Mouse (Mus musculus) embryonic facial prominence, embryonic 12.5 days (tissue): Measurements from ENCODE around the gene Vps35l. TPM values are rescaled to one million over a fixed set of nuclear protein-coding genes. Genes with fewer than 3 reads are reported as not detected.

Experiments
- ATAC-seq: fragments of 200-750 bp; cut with Nextera tagmentation; 2 replicates; pipeline ENCODE4 v1.8.0; 2017; ENCODE audit not compliant: insufficient number of reproducible peaks, insufficient read depth, low FRiP score, low TSS enrichment
- H3K27ac ChIP-seq: fragments of 300-500 bp; sonication (generic); 2 replicates; pipeline ENCODE4 v1.5.1; 2016; ENCODE audit warnings: mild to moderate bottlenecking
- H3K27me3 ChIP-seq: fragments of 300-500 bp; sonication (generic); 2 replicates; pipeline ENCODE4 v1.6.1; 2016; ENCODE audit warnings: mild to moderate bottlenecking, moderate library complexity
- H3K36me3 ChIP-seq: fragments of 300-500 bp; sonication (generic); 2 replicates; pipeline ENCODE4 v1.6.1; 2016; ENCODE audit warnings: mild to moderate bottlenecking
- H3K4me1 ChIP-seq: fragments of 300-500 bp; sonication (generic); 2 replicates; pipeline ENCODE4 v1.6.1; 2016
- H3K4me2 ChIP-seq: fragments of 300-500 bp; sonication (generic); replicated peaks from 2 replicates; pipeline ENCODE4 v1.6.1; 2016; ENCODE audit warnings: mild to moderate bottlenecking, moderate library complexity
- H3K4me3 ChIP-seq: fragments of 300-500 bp; sonication (generic); 2 replicates; pipeline ENCODE4 v1.5.1; 2016; ENCODE audit warnings: mild to moderate bottlenecking
- H3K9ac ChIP-seq: fragments of 300-500 bp; sonication (generic); 2 replicates; pipeline ENCODE4 v1.6.1; 2016; ENCODE audit warnings: mild to moderate bottlenecking, moderate library complexity
- H3K9me3 ChIP-seq: fragments of 300-500 bp; sonication (generic); 2 replicates; pipeline ENCODE4 v1.6.1; 2016; ENCODE audit warnings: mild to moderate bottlenecking, moderate library complexity
- WGBS: fragments of 180-500 bp; shearing (Covaris S2); methylation state at CpG from one replicate; pipeline ENCODE4 v1.1.7; 2016; 5-methylcytosine and 5-hydroxymethylcytosine counted together
- polyA plus RNA-seq: library from polyadenylated mRNA; unstranded; fragments of >200 nt; fragmentation: Nextera tagmentation; extraction: Ambion mirVana; gene quantifications from 2 replicates; pipeline ENCODE4 v1.2.1, GENCODE M21; 2016

The Vps35l gene
- polyA plus RNA-seq, 1 experiment from 2014 or later, result 81.1 TPM

- H3K27me3 ChIP-seq, result no peaks in the 10 kb centered on the region
These were observed 66.8 kb downstream of the Vps35l start for GRCm38 (mm10) chr7:118806631-118807411.

GRCm38 (mm10) chr7:118807899-118808298, 67.9 kb downstream of the Vps35l start:
- no peak overlapping the region for H3K4me2 ChIP-seq
- no peak overlapping the region for H3K9ac ChIP-seq
- no peak overlapping the region for H3K27ac ChIP-seq
- H3K9me3 ChIP-seq, result no peaks in the 10 kb centered on the region
- 86% methylated on average over 8 of the region's 8 CpGs for WGBS
- H3K36me3 ChIP-seq, result peaks cover 31% of the 10 kb centered on the region
- no peaks in the 10 kb centered on the region for H3K4me1 ChIP-seq
- no peaks in the 10 kb centered on the region for H3K27me3 ChIP-seq
- no peak overlapping the region for H3K4me3 ChIP-seq
- ATAC-seq, result no peak

More at GRCm38 (mm10) chr7:118806631-118807411, 66.8 kb downstream of the Vps35l start:
- no peaks in the 10 kb centered on the region for H3K4me1 ChIP-seq
- H3K36me3 ChIP-seq, result peaks cover 36% of the 10 kb centered on the region
- H3K4me3 ChIP-seq, result no peak overlapping the region
- H3K9me3 ChIP-seq, result no peaks in the 10 kb centered on the region
- H3K9ac ChIP-seq, result no peak overlapping the region
- no peak overlapping the region for H3K4me2 ChIP-seq
- H3K27ac ChIP-seq, result no peak overlapping the region
- 69% methylated on average over 16 of the region's 16 CpGs for WGBS
- no peak for ATAC-seq

- Histone ChIP-seq H3K36me3 (peaks cover 41% of the 10 kb centered on the region), H3K27me3 (no peaks in the 10 kb centered on the region), H3K4me2 (no peak overlapping the region), H3K9ac (no peak overlapping the region), H3K4me3 (no peak overlapping the region), H3K9me3 (no peaks in the 10 kb centered on the region), H3K27ac (no peak overlapping the region), H3K4me1 (no peaks in the 10 kb centered on the region)
- WGBS, result 86% methylated on average over 12 of the region's 12 CpGs
- no peak for ATAC-seq
These were observed 71.5 kb downstream of the Vps35l start for GRCm38 (mm10) chr7:118811407-118812106.

- Histone ChIP-seq H3K9me3 (no peaks in the 10 kb centered on the region), H3K4me2 (no peak overlapping the region), H3K4me1 (no peaks in the 10 kb centered on the region), H3K4me3 (no peak overlapping the region), H3K27me3 (no peaks in the 10 kb centered on the region), H3K27ac (no peak overlapping the region), H3K36me3 (peaks cover 55% of the 10 kb centered on the region), H3K9ac (no peak overlapping the region)
- no peak for ATAC-seq
- WGBS, result 94% methylated on average over 4 of the region's 4 CpGs
These were observed 73.6 kb downstream of the Vps35l start for GRCm38 (mm10) chr7:118813592-118813991.

- ATAC-seq, result no peak
- Histone ChIP-seq H3K27me3 (no peaks in the 10 kb centered on the region), H3K36me3 (peaks cover 56% of the 10 kb centered on the region), H3K27ac (no peak overlapping the region), H3K4me3 (no peak overlapping the region), H3K9me3 (no peaks in the 10 kb centered on the region), H3K4me2 (no peak overlapping the region), H3K4me1 (no peaks in the 10 kb centered on the region), H3K9ac (no peak overlapping the region)
- 97% methylated on average over 3 of the region's 3 CpGs for WGBS
These were observed 76.2 kb downstream of the Vps35l start for GRCm38 (mm10) chr7:118816275-118816674.

- WGBS, result 90% methylated on average over 7 of the region's 7 CpGs
- H3K27ac ChIP-seq, result no peak overlapping the region
- no peak overlapping the region for H3K4me2 ChIP-seq
- H3K9ac ChIP-seq, result no peak overlapping the region
- no peak for ATAC-seq
- H3K36me3 ChIP-seq, result peaks cover 50% of the 10 kb centered on the region
- no peak overlapping the region for H3K4me3 ChIP-seq
- no peaks in the 10 kb centered on the region for H3K4me1 ChIP-seq
- no peaks in the 10 kb centered on the region for H3K9me3 ChIP-seq
- no peaks in the 10 kb centered on the region for H3K27me3 ChIP-seq
These were observed 77.7 kb downstream of the Vps35l start for GRCm38 (mm10) chr7:118817741-118818140.

GRCm38 (mm10) chr7:118819666-118820065, 79.6 kb downstream of the Vps35l start:
- Histone ChIP-seq H3K4me1 (no peaks in the 10 kb centered on the region), H3K9ac (no peak overlapping the region), H3K36me3 (peaks cover 38% of the 10 kb centered on the region), H3K9me3 (no peaks in the 10 kb centered on the region), H3K27ac (no peak overlapping the region), H3K4me2 (no peak overlapping the region), H3K27me3 (no peaks in the 10 kb centered on the region), H3K4me3 (no peak overlapping the region)
- ATAC-seq, result no peak
- 86% methylated on average over 1 of the region's 1 CpGs for WGBS

GRCm38 (mm10) chr7:118821356-118821755, 81.3 kb downstream of the Vps35l start:
- Histone ChIP-seq H3K27ac (no peak overlapping the region), H3K4me3 (no peak overlapping the region), H3K4me1 (no peaks in the 10 kb centered on the region), H3K9ac (no peak overlapping the region), H3K9me3 (no peaks in the 10 kb centered on the region), H3K27me3 (no peaks in the 10 kb centered on the region), H3K36me3 (peaks cover 30% of the 10 kb centered on the region), H3K4me2 (no peak overlapping the region)
- no peak for ATAC-seq
- WGBS, result 78% methylated on average over 7 of the region's 7 CpGs

GRCm38 (mm10) chr7:118821887-118822556, 82.0 kb downstream of the Vps35l start:
- Histone ChIP-seq H3K9ac (no peak overlapping the region), H3K4me2 (no peak overlapping the region), H3K9me3 (no peaks in the 10 kb centered on the region), H3K4me1 (no peaks in the 10 kb centered on the region), H3K27me3 (no peaks in the 10 kb centered on the region), H3K27ac (no peak overlapping the region), H3K36me3 (peaks cover 33% of the 10 kb centered on the region), H3K4me3 (no peak overlapping the region)
- WGBS, result 91% methylated on average over 12 of the region's 12 CpGs
- ATAC-seq, result no peak

- Histone ChIP-seq H3K27ac (no peak overlapping the region), H3K27me3 (no peaks in the 10 kb centered on the region), H3K4me1 (no peaks in the 10 kb centered on the region), H3K4me3 (no peak overlapping the region), H3K9ac (no peak overlapping the region), H3K4me2 (no peak overlapping the region), H3K9me3 (no peaks in the 10 kb centered on the region), H3K36me3 (peaks cover 11% of the 10 kb centered on the region; the same call in 1 of the 2 replicates)
- no peak for ATAC-seq
- 46% methylated on average over 7 of the region's 7 CpGs for WGBS
These were observed 84.4 kb downstream of the Vps35l start for GRCm38 (mm10) chr7:118824451-118824850.

GRCm38 (mm10) chr7:118827975-118828416, 88.0 kb downstream of the Vps35l start:
- H3K4me1 ChIP-seq, result no peaks in the 10 kb centered on the region
- H3K9ac ChIP-seq, result no peak overlapping the region
- ATAC-seq, result no peak
- no peaks in the 10 kb centered on the region for H3K27me3 ChIP-seq
- H3K36me3 ChIP-seq, result peaks cover 6% of the 10 kb centered on the region; the same call in 1 of the 2 replicates
- H3K9me3 ChIP-seq, result no peaks in the 10 kb centered on the region
- H3K4me2 ChIP-seq, result no peak overlapping the region
- WGBS, result 38% methylated on average over 5 of the region's 5 CpGs
- H3K4me3 ChIP-seq, result no peak overlapping the region
- no peak overlapping the region for H3K27ac ChIP-seq
